Comparison of ENCODE assay signal across 11 mouse cellular contexts in the genomic region with DNA sequence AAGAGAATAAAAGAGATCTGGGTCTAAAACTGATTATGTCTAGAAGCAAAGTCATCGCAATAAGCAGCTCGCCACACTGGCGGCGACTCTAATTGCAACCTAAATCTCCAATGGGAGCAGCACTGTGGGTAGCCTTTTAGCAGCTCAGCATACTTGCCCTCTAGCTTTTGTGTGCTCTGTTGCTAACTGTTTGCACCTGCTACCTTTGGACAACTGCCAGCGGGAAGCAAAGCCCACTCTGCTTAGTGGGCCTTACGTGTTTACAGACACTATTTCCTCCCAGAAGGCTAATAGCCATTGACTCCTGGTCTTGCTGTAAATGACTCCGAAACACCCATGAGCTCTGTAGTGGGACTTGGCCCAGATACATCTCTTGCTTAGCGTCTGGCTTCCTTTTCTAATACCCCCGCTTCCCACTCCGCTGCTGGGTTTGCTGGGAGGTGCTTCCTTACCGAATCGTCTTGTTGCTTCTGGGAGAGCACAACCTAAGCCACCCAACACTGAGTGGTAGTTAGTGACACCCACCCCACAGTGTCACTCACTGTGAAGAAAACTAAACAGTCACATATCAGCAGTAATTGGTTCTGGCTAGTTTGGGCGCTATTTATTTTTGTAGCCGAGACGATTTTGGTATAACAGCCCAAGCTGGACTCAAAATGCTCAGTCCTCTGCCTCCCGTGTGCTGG. TPM values are rescaled to one million over a fixed set of nuclear protein-coding genes. Genes with fewer than 3 reads are reported as not detected.
A peak's percentile ranks its signal among the peaks of the same experiment; 100 is the strongest.
DNase-seq lines count a peak whose midpoint lies in the region; ATAC-seq lines count a peak whose summit lies in the region.
"Had no signal": no experiment of that assay in that cellular context is flagged by ENCODE, and none has a peak within 500 bp of the region (broad histone marks: within the 10 kb centered on the region; RNA-seq: fewer than 3 reads in every experiment).

No protein-coding gene starts in this region.

- H3K4me1 ChIP-seq in embryonic facial prominence, embryonic 14.5 days (ENCODE audit: control insufficient read depth, insufficient read depth, low read length) = peaks cover 6% of the 10 kb centered on the region; the same call in 1 of the 2 replicates
- peaks cover 11% of the 10 kb centered on the region for H3K4me1 ChIP-seq in hindbrain, embryonic 15.5 days (replicated peaks)
- peaks cover 4% of the 10 kb centered on the region for H3K4me1 ChIP-seq in midbrain, embryonic 16.5 days (ENCODE audit: control insufficient read depth, insufficient read depth, low read length)

- WGBS in embryonic facial prominence, embryonic 14.5 days = 55% methylated on average over 16 of the region's 16 CpGs
- WGBS in hindbrain, embryonic 15.5 days = 47% methylated on average over 16 of the region's 16 CpGs
- 39% methylated on average over 16 of the region's 16 CpGs for WGBS in midbrain, embryonic 16.5 days

- ATAC-seq in embryonic facial prominence, embryonic 14.5 days (ENCODE audit: low read depth) = peak; percentile 84; the same call in 1 of the 2 replicates
- ATAC-seq in hindbrain, embryonic 15.5 days (ENCODE audit: low FRiP score, low read depth) = peak; percentile 92
- peak; percentile 93 for ATAC-seq in midbrain, embryonic 16.5 days

- DNase-seq in layer of hippocampus, postnatal 14 days (ENCODE audit: low spot score in 2 of 2) = peak; percentile 20 to 35
- no peak for DNase-seq in layer of hippocampus, postnatal 36 days
- DNase-seq in embryonic facial prominence, embryonic 14.5 days (ENCODE audit: low spot score) = peak; percentile 85
- no peak for DNase-seq in thymus, postnatal 36 days
- no peak for DNase-seq in thymus, postnatal 4 days
- no peak for DNase-seq in urinary bladder, postnatal 4 days (ENCODE audit: low spot score in 2 of 2)
- DNase-seq: thymus, adult 18-20 months had no signal

- H3K4me2 ChIP-seq in embryonic facial prominence, embryonic 14.5 days (ENCODE audit: low read depth, low read length) = no peak overlapping the region
- H3K4me2 ChIP-seq in hindbrain, embryonic 15.5 days = peak overlapping the region; percentile 23; the same call in 1 of the 2 replicates
- H3K4me2 ChIP-seq in midbrain, embryonic 16.5 days (ENCODE audit: low read length) = peak overlapping the region; percentile 3; the same call in 1 of the 2 replicates

- no peaks in the 10 kb centered on the region for H3K36me3 ChIP-seq in embryonic facial prominence, embryonic 14.5 days (ENCODE audit: control insufficient read depth, insufficient read depth, low read length)
- no peaks in the 10 kb centered on the region; the same call in 1 of the 2 replicates for H3K36me3 ChIP-seq in hindbrain, embryonic 15.5 days
- H3K36me3 ChIP-seq in midbrain, embryonic 16.5 days (ENCODE audit: control insufficient read depth, insufficient read depth, low read length) = no peaks in the 10 kb centered on the region

- H3K27ac ChIP-seq in embryonic facial prominence, embryonic 14.5 days (replicated peaks; ENCODE audit: low read depth, low read length) = no peak overlapping the region
- H3K27ac ChIP-seq in hindbrain, embryonic 15.5 days (replicated peaks) = peak overlapping the region; percentile 40; the same call in 1 of the 2 replicates
- H3K27ac ChIP-seq in midbrain, embryonic 16.5 days (ENCODE audit: low read length) = 0 out of 2 replicates have a peak overlapping the region, but pooled peaks have one; percentile 32
- H3K27ac ChIP-seq: liver, embryonic 14.5 days had no signal

- no peak overlapping the region for H3K4me3 ChIP-seq in embryonic facial prominence, embryonic 14.5 days (ENCODE audit: low read depth, low read length)
- no peak overlapping the region for H3K4me3 ChIP-seq in hindbrain, embryonic 15.5 days
- no peak overlapping the region for H3K4me3 ChIP-seq in midbrain, embryonic 16.5 days (ENCODE audit: low read depth, low read length)

- no peaks in the 10 kb centered on the region for H3K27me3 ChIP-seq in embryonic facial prominence, embryonic 14.5 days (replicated peaks; ENCODE audit: control insufficient read depth, insufficient read depth, low read length)
- no peaks in the 10 kb centered on the region for H3K27me3 ChIP-seq in hindbrain, embryonic 15.5 days
- no peaks in the 10 kb centered on the region for H3K27me3 ChIP-seq in midbrain, embryonic 16.5 days (ENCODE audit: control insufficient read depth, insufficient read depth, low read depth, low read length)

- H3K9me3 ChIP-seq in embryonic facial prominence, embryonic 14.5 days (ENCODE audit: control insufficient read depth, low read length) = no peaks in the 10 kb centered on the region
- no peaks in the 10 kb centered on the region for H3K9me3 ChIP-seq in hindbrain, embryonic 15.5 days
- H3K9me3 ChIP-seq in midbrain, embryonic 16.5 days (replicated peaks; ENCODE audit: control insufficient read depth, low read length, poor library complexity, severe bottlenecking) = no peaks in the 10 kb centered on the region

- no peak overlapping the region for H3K9ac ChIP-seq in embryonic facial prominence, embryonic 14.5 days (ENCODE audit: low read depth, low read length)
- H3K9ac ChIP-seq in hindbrain, embryonic 15.5 days = no peak overlapping the region
- no peak overlapping the region for H3K9ac ChIP-seq in midbrain, embryonic 16.5 days (ENCODE audit: low read depth, low read length)
- H3K9ac ChIP-seq: liver, embryonic 14.5 days had no signal

RNA-seq across cellular contexts. Expression of gene Serpine2, which starts 28.1 kb away (rescaled TPM):
- 100 to 1,000 TPM; 178 to 195 TPM for total RNA-seq in layer of hippocampus, postnatal 14 days (2021)
- 100 to 1,000 TPM; 129 to 137 TPM for total RNA-seq in layer of hippocampus, postnatal 36 days (2021)
- 287 and 300 TPM in 2 replicates for polyA plus RNA-seq in embryonic facial prominence, embryonic 14.5 days (2014; fragmentation: Nextera tagmentation; extraction: Ambion mirVana)
- polyA plus RNA-seq in hindbrain, embryonic 15.5 days (2015; fragmentation: Nextera tagmentation; extraction: Ambion mirVana) = 272 and 313 TPM in 2 replicates
- polyA plus RNA-seq in midbrain, embryonic 16.5 days (2015; fragmentation: Nextera tagmentation; extraction: Ambion mirVana) = 199 and 259 TPM in 2 replicates
- total RNA-seq: MEL had no signal

RNA-seq across cellular contexts. Expression of gene Wdfy1, which starts 56.9 kb away (rescaled TPM):
- total RNA-seq in layer of hippocampus, postnatal 14 days (2021) = 10 to 100 TPM; 37.9 to 39.1 TPM
- 10 to 100 TPM; 36.2 to 38.2 TPM for total RNA-seq in layer of hippocampus, postnatal 36 days (2021)
- 42.6 and 45.4 TPM in 2 replicates for polyA plus RNA-seq in embryonic facial prominence, embryonic 14.5 days (2014; fragmentation: Nextera tagmentation; extraction: Ambion mirVana)
- polyA plus RNA-seq in hindbrain, embryonic 15.5 days (2015; fragmentation: Nextera tagmentation; extraction: Ambion mirVana) = 110 and 115 TPM in 2 replicates
- polyA plus RNA-seq in midbrain, embryonic 16.5 days (2015; fragmentation: Nextera tagmentation; extraction: Ambion mirVana) = 137 and 149 TPM in 2 replicates

RNA-seq across cellular contexts. Expression of gene Mrpl44, which starts 57.0 kb away (rescaled TPM):
- total RNA-seq in layer of hippocampus, postnatal 14 days (2021) = 10 to 100 TPM; 23.2 to 25.9 TPM
- 10 to 100 TPM; 26.1 to 29.9 TPM for total RNA-seq in layer of hippocampus, postnatal 36 days (2021)
- 37.4 and 43.4 TPM in 2 replicates for polyA plus RNA-seq in embryonic facial prominence, embryonic 14.5 days (2014; fragmentation: Nextera tagmentation; extraction: Ambion mirVana)
- 36.3 and 40.9 TPM in 2 replicates for polyA plus RNA-seq in hindbrain, embryonic 15.5 days (2015; fragmentation: Nextera tagmentation; extraction: Ambion mirVana)
- polyA plus RNA-seq in midbrain, embryonic 16.5 days (2015; fragmentation: Nextera tagmentation; extraction: Ambion mirVana) = 41.8 and 42.9 TPM in 2 replicates

Comparison
In these comparisons a context has a peak if more than half of its experiments do, and no peak if none do; other contexts are left out.
1. DNase-seq: peak in layer of hippocampus, postnatal 14 days (2 of 2) and embryonic facial prominence, embryonic 14.5 days (single experiment); none in layer of hippocampus, postnatal 36 days (0 of 2), thymus, postnatal 36 days (0 of 2), thymus, postnatal 4 days (single experiment) and urinary bladder, postnatal 4 days (0 of 2).
2. Peak in every context shown above with its lines, with median percentiles within 50 percentile points of each other: ATAC-seq.